In the genomic region with DNA sequence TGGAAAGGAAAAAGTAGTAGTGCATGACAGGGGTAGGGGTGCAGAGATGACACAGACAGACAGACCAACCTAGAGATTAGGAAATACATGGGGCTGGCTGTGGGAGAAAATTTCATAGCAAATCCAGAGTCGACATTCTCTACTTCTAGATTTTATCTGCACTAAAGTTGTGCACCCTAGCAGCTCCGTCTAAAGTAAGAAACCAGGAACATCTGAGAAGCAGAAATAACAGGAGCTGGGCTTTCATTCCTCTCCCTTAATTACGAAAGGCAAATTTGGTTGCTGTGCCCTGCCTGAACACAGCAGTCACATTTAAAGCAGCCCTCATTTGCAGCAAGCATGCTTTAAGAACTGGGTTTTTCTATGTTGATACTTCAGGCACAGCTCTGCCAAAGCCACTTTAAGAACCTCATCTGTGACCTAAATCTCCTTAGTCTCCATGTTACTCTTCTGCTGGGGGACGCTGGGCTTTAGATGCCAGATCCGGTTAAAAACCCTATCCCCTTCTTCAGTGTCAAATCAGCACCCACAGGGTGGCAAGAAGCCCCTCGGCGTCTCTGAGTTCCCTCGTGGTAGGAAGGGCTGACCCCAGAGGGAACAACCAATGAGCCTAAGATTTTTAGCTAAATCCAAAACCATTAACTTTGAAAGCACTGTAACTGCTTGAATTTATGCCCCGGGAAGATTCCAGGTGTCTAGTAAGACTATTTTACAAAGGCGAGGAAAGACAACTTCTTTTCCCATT, we compare ENCODE assay signal across 10 mouse cellular contexts.
DNase-seq lines count a peak whose midpoint lies in the region; ATAC-seq and TF ChIP-seq lines count a peak whose summit lies in the region.
"Had no signal": no experiment of that assay in that cellular context is flagged by ENCODE, and none has a peak within 500 bp of the region (broad histone marks: within the 10 kb centered on the region; RNA-seq: fewer than 3 reads in every experiment).

No protein-coding gene starts in this region.

- peak; percentile 25 for DNase-seq in cerebellum, adult 11-12 months
- DNase-seq in cerebellum, postnatal 4 days (ENCODE audit: low spot score in 2 of 2): no peak
- DNase-seq in lung, adult 18-20 months: no peak
- no peak for DNase-seq in liver, embryonic 13.5 days
- no peak for DNase-seq in stomach, postnatal 0 days (ENCODE audit: low spot score)
- DNase-seq in lung, postnatal 25 days (ENCODE audit: low spot score): no peak
- no peak for DNase-seq in layer of hippocampus, adult 11-12 months (ENCODE audit: low spot score)
- DNase-seq: adrenal gland, adult 8-10 months; right cerebral cortex, postnatal 14 days had no signal

- no peak overlapping the region for H3K27ac ChIP-seq in lung, embryonic 16.5 days (ENCODE audit: low read length)
- peak overlapping the region; percentile 92 for H3K27ac ChIP-seq in liver, embryonic 13.5 days
- peak overlapping the region; percentile 92; the same call in 1 of the 2 replicates for H3K27ac ChIP-seq in stomach, postnatal 0 days (replicated peaks)

- H3K27me3 ChIP-seq in lung, embryonic 16.5 days (ENCODE audit: control insufficient read depth, insufficient read depth, low read depth, low read length): no peaks in the 10 kb centered on the region
- H3K27me3 ChIP-seq in liver, embryonic 13.5 days: no peaks in the 10 kb centered on the region
- H3K27me3 ChIP-seq in stomach, postnatal 0 days (ENCODE audit: control insufficient read depth, insufficient read depth, low read length): no peaks in the 10 kb centered on the region

- H3K4me2 ChIP-seq in lung, embryonic 16.5 days (ENCODE audit: low read depth, low read length): no peak overlapping the region
- peak overlapping the region; percentile 95 for H3K4me2 ChIP-seq in liver, embryonic 13.5 days
- H3K4me2 ChIP-seq in stomach, postnatal 0 days (replicated peaks; ENCODE audit: low read depth): peak overlapping the region; percentile 31

- H3K4me3 ChIP-seq in lung, embryonic 16.5 days (ENCODE audit: low read length): no peak overlapping the region
- H3K4me3 ChIP-seq in liver, embryonic 13.5 days (replicated peaks): peak overlapping the region; percentile 79
- H3K4me3 ChIP-seq in stomach, postnatal 0 days (ENCODE audit: low read depth, low read length): peak overlapping the region; percentile 59

- peak overlapping the region; percentile 43; the same call in 1 of the 2 replicates for H3K9ac ChIP-seq in lung, embryonic 16.5 days (ENCODE audit: low read length)
- H3K9ac ChIP-seq in liver, embryonic 13.5 days: peak overlapping the region; percentile 89
- peak overlapping the region; percentile 38 for H3K9ac ChIP-seq in stomach, postnatal 0 days (ENCODE audit: low read length)

- H3K9me3 ChIP-seq in lung, embryonic 16.5 days (ENCODE audit: control insufficient read depth, low read length): no peaks in the 10 kb centered on the region
- no peaks in the 10 kb centered on the region for H3K9me3 ChIP-seq in liver, embryonic 13.5 days (replicated peaks)
- H3K9me3 ChIP-seq in stomach, postnatal 0 days (ENCODE audit: control insufficient read depth, low read length): no peaks in the 10 kb centered on the region

- peaks cover 22% of the 10 kb centered on the region for H3K36me3 ChIP-seq in lung, embryonic 16.5 days (ENCODE audit: control insufficient read depth, insufficient read depth, low read length)
- peaks cover 38% of the 10 kb centered on the region for H3K36me3 ChIP-seq in liver, embryonic 13.5 days
- peaks cover 14% of the 10 kb centered on the region for H3K36me3 ChIP-seq in stomach, postnatal 0 days (ENCODE audit: control insufficient read depth, insufficient read depth, low read length)

- TF ChIP-seq CTCF in stomach, postnatal 0 days (IDR thresholded peaks at IDR 0.05; ENCODE audit: low read depth): no peak

- 71% methylated on average over 10 of the region's 10 CpGs for WGBS in lung, embryonic 16.5 days
- WGBS in liver, embryonic 13.5 days (ENCODE audit: insufficient replicate concordance): 64% methylated on average over 10 of the region's 10 CpGs
- WGBS in stomach, postnatal 0 days: 51% methylated on average over 10 of the region's 10 CpGs

- TF ChIP-seq EP300 in stomach, postnatal 0 days (optimal IDR thresholded peaks at IDR 0.05): no peak

- peaks cover 27% of the 10 kb centered on the region for H3K4me1 ChIP-seq in lung, embryonic 16.5 days (replicated peaks; ENCODE audit: control insufficient read depth, insufficient read depth, low read length)
- peaks cover 51% of the 10 kb centered on the region for H3K4me1 ChIP-seq in liver, embryonic 13.5 days (replicated peaks)
- H3K4me1 ChIP-seq in stomach, postnatal 0 days (replicated peaks; ENCODE audit: control insufficient read depth, insufficient read depth): 0 out of 2 replicates have a peak, but pooled peaks cover 5% of the 10 kb centered on the region

- ATAC-seq in lung, embryonic 16.5 days (ENCODE audit: low read depth): no peak
- ATAC-seq in liver, embryonic 13.5 days (ENCODE audit: low read depth): no peak
- ATAC-seq in stomach, postnatal 0 days (ENCODE audit: low FRiP score, low TSS enrichment): no peak

Comparison
In these comparisons a context has a peak if more than half of its experiments do, and no peak if none do; other contexts are left out.
1. H3K9ac ChIP-seq: peak in every context shown above with its lines; median percentile 89 in liver, embryonic 13.5 days; 43 in lung, embryonic 16.5 days; 38 in stomach, postnatal 0 days.